ENCODE assay signal across 10 mouse cellular contexts in genomic region chr9:87740241-87740645, GRCm38 (mm10). TPM values are rescaled to one million over a fixed set of nuclear protein-coding genes. Genes with fewer than 3 reads are reported as not detected.
DNase-seq lines count a peak whose midpoint lies in the region; ATAC-seq and TF ChIP-seq lines count a peak whose summit lies in the region.
"Had no signal": no experiment of that assay in that cellular context is flagged by ENCODE, and none has a peak within 500 bp of the region (broad histone marks: within the 10 kb centered on the region; RNA-seq: fewer than 3 reads in every experiment).

No protein-coding gene starts in this region.

- in situ Hi-C loops in ES-E14 (cut with MboI; ENCODE audit: low sequenced_read_pairs in 2 of 2, unreplicated experiment in 2 of 2), result no loop called here

- no peak overlapping the region for H3K27ac ChIP-seq in ES-E14 (ENCODE audit: insufficient read depth, low read depth, low read length, poor library complexity, severe bottlenecking)
- 0 out of 2 replicates have a peak overlapping the region, but pooled peaks have one; percentile 17 for H3K27ac ChIP-seq in limb, embryonic 15.5 days
- H3K27ac ChIP-seq: liver, embryonic 13.5 days had no signal

- TF ChIP-seq CTCF in E14TG2a.4 (conservative IDR thresholded peaks at IDR 0.05; ENCODE audit: low read length), result no peak

- H3K36me3 ChIP-seq in E14TG2a.4 (ENCODE audit: insufficient read depth, low read length), result no peaks in the 10 kb centered on the region
- no peaks in the 10 kb centered on the region for H3K36me3 ChIP-seq in ES-E14 (ENCODE audit: control insufficient read depth, insufficient read depth, low read length, poor library complexity, severe bottlenecking)
- no peaks in the 10 kb centered on the region for H3K36me3 ChIP-seq in limb, embryonic 15.5 days
- H3K36me3 ChIP-seq: liver, embryonic 13.5 days had no signal

- peaks cover 78% of the 10 kb centered on the region for H3K27me3 ChIP-seq in E14TG2a.4 (ENCODE audit: insufficient read depth, low read length)
- peaks cover 79% of the 10 kb centered on the region for H3K27me3 ChIP-seq in limb, embryonic 15.5 days

- H3K9ac ChIP-seq in ES-E14 (ENCODE audit: insufficient read depth, low read depth, low read length, poor library complexity, severe bottlenecking), result no peak overlapping the region
- no peak overlapping the region for H3K9ac ChIP-seq in limb, embryonic 15.5 days
- H3K9ac ChIP-seq: liver, embryonic 13.5 days had no signal

- H3K4me3 ChIP-seq in E14TG2a.4 (replicated peaks; ENCODE audit: low read length) (peak overlapping the region; percentile 73), ES-E14 (ENCODE audit: insufficient read depth in 1 of 2, low read depth in 1 of 2, low read length in 2 of 2, poor library complexity in 1 of 2, severe bottlenecking in 1 of 2) (peak overlapping the region; percentile 18 to 57; a peak in 3 of 4 replicates)
- H3K4me3 ChIP-seq in limb, embryonic 15.5 days, result peak overlapping the region; percentile 37; the same call in 1 of the 2 replicates

- peak overlapping the region; percentile 58 for H3K4me2 ChIP-seq in limb, embryonic 15.5 days

- H3K9me3 ChIP-seq in E14TG2a.4 (ENCODE audit: low read length) (no peaks in the 10 kb centered on the region), ES-E14 (ENCODE audit: control insufficient read depth, insufficient read depth, low read depth, low read length) (no peaks in the 10 kb centered on the region)
- H3K9me3 ChIP-seq in limb, embryonic 15.5 days, result no peaks in the 10 kb centered on the region
- H3K9me3 ChIP-seq: liver, embryonic 13.5 days had no signal

- H3K4me1 ChIP-seq in E14TG2a.4 (replicated peaks; ENCODE audit: low read depth, low read length) (peaks cover 29% of the 10 kb centered on the region), ES-E14 (ENCODE audit: control insufficient read depth in 2 of 2, insufficient read depth in 2 of 2, low read length in 2 of 2, poor library complexity in 1 of 2) (peaks cover 0 to 3% of the 10 kb centered on the region in 2 experiments; a peak in 1 of 4 replicates)
- peaks cover 23% of the 10 kb centered on the region for H3K4me1 ChIP-seq in limb, embryonic 15.5 days
- H3K4me1 ChIP-seq: liver, embryonic 13.5 days had no signal

- 0 out of 2 replicates have a peak, but pooled peaks have one; percentile 20 for ATAC-seq in granulocyte monocyte progenitor cell, adult 5-6 weeks (replicated peaks; ENCODE audit: poor library complexity, severe bottlenecking)
- ATAC-seq in limb, embryonic 15.5 days (ENCODE audit: insufficient number of reproducible peaks, low FRiP score, low TSS enrichment, low read depth), result no peak

- no peak for DNase-seq in ES-E14 (ENCODE audit: low read depth, low spot score)
- DNase-seq in thymus, postnatal 25 days, result no peak
- DNase-seq in urinary bladder, adult 2 months (ENCODE audit: low spot score), result no peak
- DNase-seq in cerebellum, adult 11-12 months, result no peak
- DNase-seq in urinary bladder, adult 18-20 months (ENCODE audit: low spot score in 2 of 2), result no peak
- DNase-seq: liver, embryonic 13.5 days; right cerebral cortex, adult 18-20 months had no signal

- WGBS in limb, embryonic 15.5 days, result 23% methylated on average over 20 of the region's 20 CpGs

TF ChIP-seq in ES-E14, 5 proteins besides CTCF, POLR2A, EP300 and RAD21:
- no peak for TF ChIP-seq ZC3H11A (IDR thresholded peaks at IDR 0.05; ENCODE audit: borderline replicate concordance, low read depth, low read length)
- TF ChIP-seq ZNF384 (IDR thresholded peaks at IDR 0.05; ENCODE audit: low read depth, low read length), result no peak
- no peak for TF ChIP-seq CHD2 (IDR thresholded peaks at IDR 0.05; ENCODE audit: low read depth, low read length)
- TF ChIP-seq MAFK (IDR thresholded peaks at IDR 0.05; ENCODE audit: insufficient read depth, low read depth, low read length), result no peak
- TF ChIP-seq HCFC1 (IDR thresholded peaks at IDR 0.05; ENCODE audit: borderline replicate concordance, insufficient read depth, low read length), result no peak

RNA-seq across cellular contexts. Expression of gene Tbx18, which starts 9.2 kb away (rescaled TPM):
- 0.11 and 0.58 TPM in 2 replicates for total RNA-seq in ES-E14 (2012; rRNA removed)
- total RNA-seq in granulocyte monocyte progenitor cell, adult 5-6 weeks (2014; fragmentation: Nextera tagmentation), result not detected in 2 replicates
- not detected in 2 replicates for total RNA-seq in granulocyte monocyte progenitor cell, adult 5-6 weeks (2017)
- polyA plus RNA-seq in limb, embryonic 15.5 days (2015; fragmentation: Nextera tagmentation; extraction: Ambion mirVana), result 9.6 and 11.6 TPM in 2 replicates
- 2.8 and 4.4 TPM in 2 replicates for polyA plus RNA-seq in urinary bladder, adult 2 months (2012; rRNA removed)
